Mouse (Mus musculus): ENCODE measurements around the gene Krtap14.

GRCm38 (mm10) chr16:88847363-88847762 lies 21.4 kb upstream of the Krtap14 start:
- no peak for TF ChIP-seq POLR2A (IDR thresholded peaks at IDR 0.05; ENCODE audit: insufficient read depth, low read length)
- TF ChIP-seq EP300 (IDR thresholded peaks at IDR 0.05; ENCODE audit: insufficient read depth, low read depth, low read length), result no peak
- TF ChIP-seq CTCF (IDR thresholded peaks at IDR 0.05; ENCODE audit: low read depth, low read length), result no peak

Measured in ES-Bruce4 (cell line).